Mouse (Mus musculus): Measurements from ENCODE around the gene Rps3.
"Not testable (repeated sequence)": the region's sequence is repeated elsewhere in the genome, so short reads cannot be mapped to it uniquely, and the experiment has no call there.

Gene Rps3

GRCm38 (mm10) chr7:99483271-99483923, at the start of gene Rps3:
Gene Rps3, minus strand, starts transcription at chr7:99483738.
- DNase-seq (ENCODE audit: low spot score in 2 of 2), result peak; percentile 94 to 96

GRCm38 (mm10) chr7:99532526-99532925, 49.0 kb upstream of the Rps3 start:
- no peak for DNase-seq (ENCODE audit: low spot score in 2 of 2)

GRCm38 (mm10) chr7:99531408-99531970, 48.0 kb upstream of the Rps3 start:
- DNase-seq (ENCODE audit: low spot score in 2 of 2), result no peak

GRCm38 (mm10) chr7:99529410-99529809, 45.9 kb upstream of the Rps3 start:
- no peak for DNase-seq (ENCODE audit: low spot score in 2 of 2)

GRCm38 (mm10) chr7:99528547-99528946, 45.0 kb upstream of the Rps3 start:
- DNase-seq (ENCODE audit: low spot score in 2 of 2), result no peak

GRCm38 (mm10) chr7:99523837-99524236, 40.3 kb upstream of the Rps3 start:
- no peak for DNase-seq (ENCODE audit: low spot score in 2 of 2)

- no peak for DNase-seq (ENCODE audit: low spot score in 2 of 2)
Observed at GRCm38 (mm10) chr7:99523121-99523520, 39.6 kb upstream of the Rps3 start.

- no peak for DNase-seq (ENCODE audit: low spot score in 2 of 2)
Observed at GRCm38 (mm10) chr7:99518954-99519644, 35.6 kb upstream of the Rps3 start.

GRCm38 (mm10) chr7:99516814-99517157, 33.2 kb upstream of the Rps3 start:
- no peak for DNase-seq (ENCODE audit: low spot score in 2 of 2)

GRCm38 (mm10) chr7:99516092-99516813, 32.7 kb upstream of the Rps3 start:
- DNase-seq (ENCODE audit: low spot score in 2 of 2), result no peak

- peak; percentile 51 to 64 for DNase-seq (ENCODE audit: low spot score in 2 of 2)
Observed at GRCm38 (mm10) chr7:99510087-99510501, 26.6 kb upstream of the Rps3 start.

GRCm38 (mm10) chr7:99508187-99508586, 24.6 kb upstream of the Rps3 start:
- not testable (repeated sequence) for DNase-seq (ENCODE audit: low spot score in 2 of 2)

- no peak for DNase-seq (ENCODE audit: low spot score in 2 of 2)
Observed at GRCm38 (mm10) chr7:99504556-99504955, 21.0 kb upstream of the Rps3 start.

GRCm38 (mm10) chr7:99501148-99501547, 17.6 kb upstream of the Rps3 start:
- no peak for DNase-seq (ENCODE audit: low spot score in 2 of 2)

- no peak for DNase-seq (ENCODE audit: low spot score in 2 of 2)
Observed at GRCm38 (mm10) chr7:99500655-99501054, 17.1 kb upstream of the Rps3 start.

- peak; percentile 46 to 82 for DNase-seq (ENCODE audit: low spot score in 2 of 2)
Observed at GRCm38 (mm10) chr7:99500201-99500600, 16.7 kb upstream of the Rps3 start.

GRCm38 (mm10) chr7:99499128-99499527, 15.6 kb upstream of the Rps3 start:
- DNase-seq (ENCODE audit: low spot score in 2 of 2), result no peak

- DNase-seq (ENCODE audit: low spot score in 2 of 2), result no peak
Observed at GRCm38 (mm10) chr7:99489708-99490107, 6.2 kb upstream of the Rps3 start.

- DNase-seq (ENCODE audit: low spot score in 2 of 2), result no peak
Observed at GRCm38 (mm10) chr7:99484679-99485078, 1.1 kb upstream of the Rps3 start.

GRCm38 (mm10) chr7:99483924-99484319, 384 bp upstream of the Rps3 start:
- DNase-seq (ENCODE audit: low spot score in 2 of 2), result no peak

- DNase-seq (ENCODE audit: low spot score in 2 of 2), result no peak
Observed at GRCm38 (mm10) chr7:99482637-99483036, 901 bp downstream of the Rps3 start.

GRCm38 (mm10) chr7:99477235-99477634, 6.3 kb downstream of the Rps3 start:
- no peak for DNase-seq (ENCODE audit: low spot score in 2 of 2)
